In the genomic region with DNA sequence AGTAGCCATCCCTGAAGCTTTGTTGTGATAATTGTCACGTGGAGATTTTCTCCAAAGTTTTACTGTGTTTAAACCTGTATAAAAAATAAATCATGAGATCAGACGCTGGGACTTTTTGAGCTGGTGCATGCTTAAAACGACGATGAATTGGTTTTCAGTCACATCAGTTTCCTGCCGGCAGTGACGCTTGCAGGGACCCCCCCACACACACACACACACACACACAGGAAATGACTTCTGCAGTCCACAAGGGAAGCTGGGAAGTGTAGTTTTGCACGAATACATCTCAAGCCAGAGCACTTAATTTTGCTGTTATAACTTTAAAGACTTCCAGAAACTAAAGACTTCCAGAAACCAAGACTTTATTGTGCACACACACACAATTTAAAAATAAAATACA, we compare ENCODE assay signal across 8 mouse cellular contexts. TPM values are rescaled to one million over a fixed set of nuclear protein-coding genes. Genes with fewer than 3 reads are reported as not detected.
A peak's percentile ranks its signal among the peaks of the same experiment; 100 is the strongest.
DNase-seq lines count a peak whose midpoint lies in the region; ATAC-seq lines count a peak whose summit lies in the region.

No protein-coding gene starts in this region.

- peak; percentile 47 for DNase-seq in embryo, embryonic 10 days (ENCODE audit: low spot score)
- no peak for DNase-seq in embryo, embryonic 9.5 days (ENCODE audit: extremely low spot score)
- DNase-seq in ZHBTc4 (ENCODE audit: low read depth, low spot score) (peak; percentile 50), liver (peak; percentile 33)
- DNase-seq in kidney, adult 11 months = peak; percentile 7
- peak; percentile 36 to 68 for DNase-seq in thymus, postnatal 36 days

- H3K27ac ChIP-seq in neural tube, embryonic 14.5 days (ENCODE audit: low read depth, low read length) = peak overlapping the region; percentile 12; the same call in 1 of the 2 replicates

- H3K4me3 ChIP-seq in neural tube, embryonic 14.5 days (ENCODE audit: low read depth, low read length) = peak overlapping the region; percentile 14; the same call in 1 of the 2 replicates

- no peaks in the 10 kb centered on the region for H3K36me3 ChIP-seq in neural tube, embryonic 14.5 days (ENCODE audit: control insufficient read depth, insufficient read depth, low read length)

- WGBS in neural tube, embryonic 14.5 days = 46% methylated on average over 7 of the region's 7 CpGs

- no peak overlapping the region for H3K9ac ChIP-seq in neural tube, embryonic 14.5 days (replicated peaks; ENCODE audit: low read depth, low read length)

- ATAC-seq in granulocyte monocyte progenitor cell, adult 5-6 weeks (replicated peaks; ENCODE audit: poor library complexity, severe bottlenecking) = peak; percentile 89
- peak; percentile 92 for ATAC-seq in neural tube, embryonic 14.5 days (ENCODE audit: low read depth)

- peak overlapping the region; percentile 35; the same call in 1 of the 2 replicates for H3K4me2 ChIP-seq in neural tube, embryonic 14.5 days (ENCODE audit: low read depth, low read length)

- no peaks in the 10 kb centered on the region for H3K9me3 ChIP-seq in neural tube, embryonic 14.5 days (ENCODE audit: control insufficient read depth, low read length)

- no peaks in the 10 kb centered on the region for H3K27me3 ChIP-seq in neural tube, embryonic 14.5 days (ENCODE audit: control insufficient read depth, insufficient read depth, low read length)

- no peaks in the 10 kb centered on the region for H3K4me1 ChIP-seq in neural tube, embryonic 14.5 days (ENCODE audit: control insufficient read depth, insufficient read depth, low read length)

RNA-seq across cellular contexts. Expression of a gene that starts 5.3 kb away (rescaled TPM):
- 28.4 and 69.7 TPM in 2 replicates for total RNA-seq in granulocyte monocyte progenitor cell, adult 5-6 weeks (2014; fragmentation: Nextera tagmentation)
- 74.5 and 81.7 TPM in 2 replicates for total RNA-seq in granulocyte monocyte progenitor cell, adult 5-6 weeks (2017)
- polyA plus RNA-seq in neural tube, embryonic 14.5 days (2014; fragmentation: Nextera tagmentation; extraction: Ambion mirVana) = 4.5 and 25.3 TPM in 2 replicates

RNA-seq across cellular contexts. Expression of a gene that starts 56.7 kb away (rescaled TPM):
- 10.0 and 12.3 TPM in 2 replicates for total RNA-seq in granulocyte monocyte progenitor cell, adult 5-6 weeks (2014; fragmentation: Nextera tagmentation)
- total RNA-seq in granulocyte monocyte progenitor cell, adult 5-6 weeks (2017) = 22.8 and 24.4 TPM in 2 replicates
- polyA plus RNA-seq in neural tube, embryonic 14.5 days (2014; fragmentation: Nextera tagmentation; extraction: Ambion mirVana) = 28.4 and 29.6 TPM in 2 replicates
